Mouse (Mus musculus) right cerebral cortex, postnatal 4 days (tissue): ENCODE data around the gene Krtap19-4.

ENCODE experiments used
- DNase-seq: peaks from one replicate; pipeline ENCODE4 v3.0.0-alpha.2; 2022

The Krtap19-4 gene

GRCm38 (mm10) chr16:88884989-88885388 is at the start of gene Krtap19-4:
Gene Krtap19-4 (minus strand): TSS chr16:88885089.
- no peak for DNase-seq

- DNase-seq = no peak
Measured at GRCm38 (mm10) chr16:88932165-88932564, 47.3 kb upstream of the Krtap19-4 start, which contains the start of gene Krtap19-9b. Gene Krtap19-9b (minus strand): TSS chr16:88932265.

- DNase-seq = no peak
Measured at GRCm38 (mm10) chr16:88896357-88896756, 11.5 kb upstream of the Krtap19-4 start, which contains the start of gene Krtap19-5. Gene Krtap19-5 (minus strand): TSS chr16:88896457.

GRCm38 (mm10) chr16:88886870-88887269 is 2.0 kb upstream of the Krtap19-4 start:
- DNase-seq = no peak

- no peak for DNase-seq
Measured at GRCm38 (mm10) chr16:88877938-88878337, 7.0 kb downstream of the Krtap19-4 start, which contains the start of gene Krtap19-3. Gene Krtap19-3 (minus strand): TSS chr16:88878038.

GRCm38 (mm10) chr16:88874169-88874568 is 10.7 kb downstream of the Krtap19-4 start, which contains the start of gene Krtap19-2:
Gene Krtap19-2 (minus strand): TSS chr16:88874269.
- DNase-seq = no peak

GRCm38 (mm10) chr16:88869311-88869710 is 15.6 kb downstream of the Krtap19-4 start, which contains the start of gene Krtap19-1:
Gene Krtap19-1 (minus strand): TSS chr16:88869411.
- DNase-seq = no peak

- DNase-seq = no peak
Measured at GRCm38 (mm10) chr16:88864887-88865407, 19.9 kb downstream of the Krtap19-4 start.

GRCm38 (mm10) chr16:88851450-88851849 is 33.4 kb downstream of the Krtap19-4 start:
- no peak for DNase-seq

GRCm38 (mm10) chr16:88848558-88848957 is 36.3 kb downstream of the Krtap19-4 start:
- no peak for DNase-seq

- no peak for DNase-seq
Measured at GRCm38 (mm10) chr16:88847363-88847762, 37.5 kb downstream of the Krtap19-4 start.
